Mouse (Mus musculus) gastrocnemius, adult 2 months (tissue): ENCODE measurements around the gene Cradd. TPM values are rescaled to one million over a fixed set of nuclear protein-coding genes. Genes with fewer than 3 reads are reported as not detected.

Experiments
- DNase-seq: peaks from one replicate; pipeline ENCODE4 v3.0.0; 2022
- H3K27ac ChIP-seq: fragments of 200-600 bp; 2 replicates; pipeline ENCODE4 v1.8.1; 2022; ENCODE audit warnings: mild to moderate bottlenecking
- H3K4me3 ChIP-seq: fragments of 200-600 bp; 2 replicates; pipeline ENCODE4 v1.8.1; 2022; ENCODE audit warnings: mild to moderate bottlenecking, moderate library complexity
- CTCF ChIP-seq: fragments of 200-600 bp; IDR thresholded peaks from 2 replicates; pipeline ENCODE4 v1.8.1; 2022; ENCODE audit warnings: antibody characterized with exemption, mild to moderate bottlenecking, moderate library complexity
- intact Hi-C: fragments of 180-260 bp; cut with DNase I; formaldehyde crosslinking; loops from one replicate; pipeline ENCODE4 v1.15.1; 2025
- total RNA-seq, 2 experiments: library from RNA; stranded (reverse); gene quantifications; 2 replicates each; pipeline ENCODE4 v1.2.3; 2021

Cradd gene
- total RNA-seq, 2 experiments from 2014 or later = 8.6 to 9.8 TPM

DNA sequence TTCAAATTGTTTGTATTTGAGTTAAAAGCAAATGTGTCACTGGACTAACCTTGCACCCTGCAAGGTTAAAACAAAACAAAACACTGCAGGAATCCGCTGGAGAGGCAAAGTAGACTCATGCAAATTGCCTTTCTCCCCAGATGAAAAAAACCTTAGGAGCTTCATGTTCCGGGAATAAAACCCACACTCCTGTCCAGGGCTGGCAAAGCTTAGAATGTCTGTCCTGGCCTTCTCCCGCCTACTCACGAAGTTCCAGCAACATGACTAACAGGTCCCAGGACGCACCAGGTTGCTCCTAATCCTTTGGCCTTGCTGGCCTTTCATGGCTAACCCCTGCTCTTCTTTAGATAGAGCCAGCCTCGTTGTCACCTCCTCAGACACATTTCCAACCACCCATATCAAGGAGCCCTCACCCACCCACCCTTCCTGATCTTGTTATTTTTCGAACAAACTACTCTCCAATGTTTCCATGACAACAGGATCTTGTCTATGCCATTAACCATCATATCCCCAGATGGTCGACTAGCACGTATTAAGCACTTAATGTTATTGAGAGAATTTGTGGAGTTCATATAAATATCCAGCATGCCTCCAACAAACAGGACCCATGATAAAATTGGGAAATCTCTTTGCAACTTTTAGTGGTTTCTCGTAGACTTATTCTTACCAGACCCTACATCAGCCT lies 65.3 kb downstream of the Cradd start:
- peak overlapping the region; percentile 88 for H3K27ac ChIP-seq
- peak overlapping the region; percentile 17; the same call in 1 of the 2 replicates for H3K4me3 ChIP-seq
- no peak for TF ChIP-seq CTCF
- intact Hi-C loops = loop anchor here (2.0 to 5.0 kb wide), 2 partner anchors 118 to 266 kb away; no protein-coding TSS in a partner anchor
- peak; percentile 77 for DNase-seq

GRCm38 (mm10) chr10:95257979-95258378 lies 66.0 kb downstream of the Cradd start:
- Histone ChIP-seq H3K27ac (peak overlapping the region; percentile 88), H3K4me3 (peak overlapping the region; percentile 17; the same call in 1 of the 2 replicates)
- intact Hi-C loops = loop anchor here (2.0 to 5.0 kb wide), 2 partner anchors 117 to 266 kb away; no protein-coding TSS in a partner anchor
- DNase-seq = no peak
- no peak for TF ChIP-seq CTCF

DNA sequence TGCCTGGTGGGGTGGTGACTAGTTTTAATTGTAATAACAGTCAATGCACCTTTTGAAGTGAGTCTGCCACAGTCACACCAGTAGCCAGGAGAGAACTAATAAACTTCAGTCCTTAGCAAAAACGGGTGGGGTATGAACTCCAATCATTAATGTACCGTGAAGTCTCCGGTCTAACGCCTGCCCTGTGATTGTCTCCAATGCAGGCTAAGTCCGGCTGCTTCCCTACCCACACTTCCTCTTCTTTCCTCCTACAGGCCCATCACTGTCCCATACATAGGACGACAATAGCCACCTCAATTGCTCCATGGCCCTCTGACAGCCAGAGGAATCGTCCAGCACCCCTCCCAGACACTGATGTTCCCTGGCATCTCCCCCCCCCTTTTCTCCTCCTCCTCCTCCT lies 67.8 kb downstream of the Cradd start:
- Histone ChIP-seq H3K4me3 (no peak overlapping the region), H3K27ac (peak overlapping the region; percentile 29; the same call in 1 of the 2 replicates)
- no peak for DNase-seq
- no peak for TF ChIP-seq CTCF
- intact Hi-C loops = loop anchor here (5.0 kb wide), 1 partner anchor 264 kb away; no protein-coding TSS in a partner anchor

DNA sequence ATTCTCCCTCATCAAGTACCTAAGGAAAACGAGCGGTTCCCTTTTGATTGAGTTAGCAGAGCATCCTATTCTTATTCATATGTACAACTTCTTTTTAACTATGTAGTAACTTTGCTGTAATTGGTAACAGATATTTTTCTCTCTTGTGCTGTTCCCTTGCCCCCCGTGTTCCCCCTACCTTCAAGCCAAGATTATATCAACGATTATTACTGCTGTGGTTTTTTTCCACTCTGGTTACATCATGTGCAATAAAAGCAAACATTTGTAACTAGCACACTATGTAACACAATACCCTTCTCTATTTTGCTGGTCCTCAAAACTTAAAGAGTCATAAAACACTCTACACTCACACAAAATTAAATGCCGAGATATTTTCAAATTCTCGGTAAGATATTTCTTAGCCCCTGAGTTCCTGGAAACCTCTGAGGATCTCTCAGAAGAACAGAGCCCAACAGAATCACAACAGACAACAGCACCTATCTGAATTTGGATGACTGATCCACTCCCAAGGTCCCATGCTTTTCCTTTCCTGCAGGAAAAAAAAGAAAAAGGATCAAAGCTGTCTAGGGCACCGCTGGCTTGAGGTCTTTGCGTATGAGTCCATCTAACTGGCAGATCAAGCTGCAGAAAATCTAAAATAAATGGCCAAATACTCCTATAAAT lies 68.8 kb downstream of the Cradd start:
- TF ChIP-seq CTCF = no peak
- peak overlapping the region; percentile 63 for H3K4me3 ChIP-seq
- DNase-seq = no peak
- intact Hi-C loops = loop anchor here (5.0 kb wide), 1 partner anchor 263 kb away; no protein-coding TSS in a partner anchor
- H3K27ac ChIP-seq = peak overlapping the region; percentile 71

GRCm38 (mm10) chr10:95254453-95255001 lies 69.4 kb downstream of the Cradd start:
- intact Hi-C loops = loop anchor here (5.0 kb wide), 1 partner anchor 262 kb away; no protein-coding TSS in a partner anchor
- H3K27ac ChIP-seq = peak overlapping the region; percentile 71
- DNase-seq = peak; percentile 54
- peak; percentile 20; the same call in 1 of the 2 replicates for TF ChIP-seq CTCF
- H3K4me3 ChIP-seq = peak overlapping the region; percentile 63

DNA sequence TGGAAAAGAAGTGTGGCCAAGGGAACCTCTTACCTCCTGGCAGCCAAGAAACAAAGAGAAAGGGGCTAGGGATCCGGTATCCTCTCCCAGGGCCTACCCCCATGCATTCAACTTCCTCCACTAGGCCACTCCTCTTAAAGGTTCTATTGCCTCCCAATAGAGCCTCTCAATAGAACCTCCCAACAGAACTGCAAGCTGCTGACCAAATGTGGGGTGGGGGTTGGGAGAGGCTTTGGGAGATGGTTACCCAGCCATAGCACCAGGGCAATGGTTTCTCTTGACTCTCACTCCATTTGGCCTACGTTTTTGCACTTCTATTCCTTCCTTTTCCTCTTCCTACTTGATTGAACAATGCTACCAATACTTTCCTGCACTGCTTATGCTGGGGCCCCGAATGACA lies 69.9 kb downstream of the Cradd start:
- TF ChIP-seq CTCF = no peak
- Histone ChIP-seq H3K4me3 (peak overlapping the region; percentile 63), H3K27ac (peak overlapping the region; percentile 71)
- no peak for DNase-seq
- intact Hi-C loops = no loop called here

- Histone ChIP-seq H3K4me3 (no peak overlapping the region), H3K27ac (no peak overlapping the region)
- DNase-seq = no peak
- TF ChIP-seq CTCF = no peak
- intact Hi-C loops = no loop called here
Observed at GRCm38 (mm10) chr10:95251674-95252073, 72.3 kb downstream of the Cradd start.

DNA sequence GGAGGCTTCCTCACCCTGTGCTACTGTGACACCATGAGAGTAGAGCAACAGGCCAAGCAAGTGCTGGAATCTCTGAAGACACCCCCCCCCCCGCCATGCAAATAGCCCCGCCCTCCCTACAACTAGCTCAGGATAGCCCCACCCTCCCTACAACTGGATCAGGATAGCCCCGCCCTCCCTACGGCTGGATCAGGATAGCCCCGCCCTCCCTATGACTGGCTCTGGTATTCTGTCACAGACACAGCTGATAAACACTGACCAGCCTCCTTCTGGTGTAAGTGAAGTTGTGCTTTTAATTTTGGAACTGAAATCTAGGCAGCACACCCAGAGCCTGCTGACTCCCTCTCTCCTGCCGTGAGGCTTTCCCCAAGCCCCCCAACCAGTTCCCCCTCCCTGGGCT lies 75.6 kb downstream of the Cradd start:
- intact Hi-C loops = no loop called here
- no peak for TF ChIP-seq CTCF
- no peak for DNase-seq
- no peak overlapping the region for H3K27ac ChIP-seq
- H3K4me3 ChIP-seq = no peak overlapping the region

DNA sequence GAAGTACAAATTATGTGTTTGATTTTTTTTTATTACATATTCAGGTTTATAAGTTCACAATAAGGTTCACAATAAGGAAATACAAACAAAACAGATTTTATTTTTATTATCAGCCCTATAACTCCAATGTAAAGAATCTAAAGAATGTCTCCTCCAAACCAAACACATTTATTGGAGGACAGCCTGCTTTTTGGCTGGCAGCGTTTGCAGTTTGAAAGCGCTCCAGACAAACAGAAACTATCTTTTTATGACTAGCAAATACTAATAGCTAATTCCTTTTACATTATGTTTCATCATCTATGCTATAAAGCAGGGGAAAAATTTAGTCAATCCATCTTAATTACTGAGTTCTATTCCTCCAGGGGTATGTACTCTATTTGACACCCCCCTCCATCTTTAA lies 77.2 kb downstream of the Cradd start:
- H3K27ac ChIP-seq = no peak overlapping the region
- intact Hi-C loops = no loop called here

DNA sequence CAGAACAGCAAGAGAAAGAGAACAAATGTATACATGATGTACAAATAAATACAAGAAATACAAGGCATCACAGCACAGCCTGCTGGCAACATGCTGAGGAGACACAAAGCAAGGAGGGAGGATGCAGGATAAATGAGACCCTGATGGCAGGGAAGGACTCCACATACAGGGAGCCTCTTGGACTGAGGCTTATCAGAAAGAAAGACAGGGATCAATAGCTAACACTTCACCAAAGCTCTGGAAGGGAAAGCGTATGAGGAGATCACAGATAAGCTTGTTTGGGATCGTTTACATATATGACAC lies 78.3 kb downstream of the Cradd start:
- no peak for DNase-seq
- intact Hi-C loops = no loop called here
- no peak for TF ChIP-seq CTCF
- Histone ChIP-seq H3K4me3 (no peak overlapping the region), H3K27ac (no peak overlapping the region)

More for the DNA sequence above, 77.2 kb downstream of the Cradd start:
- no peak for TF ChIP-seq CTCF
- no peak overlapping the region for H3K4me3 ChIP-seq
- DNase-seq = no peak

DNA sequence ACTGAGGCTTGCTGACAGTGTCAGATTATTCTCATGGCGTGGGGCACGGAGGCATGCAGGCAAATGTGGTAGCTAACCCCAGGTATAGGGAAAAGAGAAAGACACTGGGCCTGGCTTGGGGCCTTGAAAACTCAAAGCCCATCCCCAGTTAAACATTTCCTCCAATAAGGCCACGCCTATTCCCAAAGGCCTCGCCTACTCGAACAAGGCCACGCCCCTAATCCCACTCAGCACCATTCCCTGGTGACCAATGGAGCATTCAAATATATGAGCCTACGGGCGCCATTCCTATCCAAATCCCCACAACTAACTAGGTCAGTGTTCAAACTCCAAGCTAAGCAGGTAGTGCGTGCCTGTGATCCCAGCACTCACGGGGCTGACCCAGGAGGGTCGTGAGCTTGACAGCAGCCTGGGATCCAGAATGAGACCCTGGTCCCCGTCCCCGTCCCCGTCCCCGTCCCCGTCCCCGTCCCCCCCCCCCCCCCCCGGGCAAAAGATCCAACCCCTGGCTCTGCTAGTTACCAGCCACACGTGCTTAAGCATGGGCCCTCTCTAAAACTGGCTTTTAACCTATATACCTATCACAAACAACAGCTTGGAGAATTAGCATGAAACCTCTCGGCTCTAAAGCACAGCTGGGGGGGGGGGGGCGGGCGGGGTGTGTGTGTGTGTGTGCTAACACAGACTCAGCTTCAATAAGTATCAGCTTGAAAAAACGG lies 78.8 kb downstream of the Cradd start:
- no peak for DNase-seq
- no peak for TF ChIP-seq CTCF
- intact Hi-C loops = no loop called here
- no peak overlapping the region for H3K4me3 ChIP-seq
- H3K27ac ChIP-seq = no peak overlapping the region

GRCm38 (mm10) chr10:95239196-95240069 lies 84.5 kb downstream of the Cradd start:
- intact Hi-C loops = no loop called here
- H3K27ac ChIP-seq = no peak overlapping the region
- TF ChIP-seq CTCF = no peak
- no peak overlapping the region for H3K4me3 ChIP-seq
- DNase-seq = no peak
